Mouse (Mus musculus) megakaryocyte, embryonic 14.5 days (primary cell): ENCODE data around the gene Col7a1.

ENCODE experiments used
- FLI1 ChIP-seq: IDR thresholded peaks from 2 replicates; pipeline ENCODE4 v1.6.1; 2012; ENCODE audit warnings: low read length, inconsistent platforms, mixed read lengths
- GATA1 ChIP-seq: IDR thresholded peaks from 3 replicates; pipeline ENCODE4 v1.6.1; 2012; ENCODE audit warnings: mixed read lengths, low read length, inconsistent platforms, borderline replicate concordance

- TF ChIP-seq GATA1 = no peak
- TF ChIP-seq FLI1 = no peak
These were observed 68.0 kb downstream of the Col7a1 start for GRCm38 (mm10) chr9:109021428-109021827.
